Mouse (Mus musculus) B cell, adult 2 months (primary cell): Measurements from ENCODE around the gene Frmd8.

Experiments
- DNase-seq, 2 experiments: peaks; one replicate each; pipeline ENCODE4 v3.0.0; 2022

The Frmd8 gene

DNA sequence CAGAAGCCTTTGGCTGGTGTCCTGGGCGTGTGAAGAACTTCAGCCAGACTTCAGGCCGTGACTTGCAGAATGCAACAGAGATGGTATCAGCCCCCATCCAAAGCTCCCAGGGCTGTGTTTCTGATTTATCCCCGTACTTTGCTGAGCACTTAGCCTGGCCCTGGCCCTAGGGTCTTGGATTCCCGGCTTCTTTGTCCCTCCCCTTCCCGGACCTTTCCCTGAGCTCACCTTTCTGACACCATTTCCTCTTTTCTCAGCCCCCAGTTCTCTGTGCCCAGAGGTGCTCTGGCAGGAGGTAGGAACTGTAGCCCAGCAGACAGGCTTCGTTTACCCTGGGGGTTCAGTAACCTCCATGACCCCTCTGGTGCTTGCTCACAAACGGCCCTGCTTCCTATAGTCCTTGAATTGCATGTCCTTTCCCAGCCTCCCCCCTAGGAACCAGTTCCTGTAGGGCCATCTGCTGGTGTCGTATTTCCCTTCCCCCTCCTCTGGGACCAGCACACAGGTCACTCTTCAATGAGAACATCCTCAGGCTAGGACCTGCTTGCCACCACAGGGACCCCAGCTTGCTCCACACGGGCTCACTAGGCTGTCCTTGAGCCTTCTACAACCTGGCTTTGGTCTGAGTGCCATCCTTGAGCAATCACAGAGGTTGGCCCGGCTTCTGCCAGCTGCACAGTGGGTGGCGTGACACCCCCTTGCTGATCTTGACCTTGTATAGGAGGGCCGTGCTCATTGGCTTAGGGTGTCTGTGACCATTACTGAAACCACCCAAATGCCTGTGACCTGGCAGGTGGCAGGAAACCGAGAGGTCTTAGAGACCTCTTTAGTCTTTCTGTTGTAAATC is 26.0 kb downstream of the Frmd8 start:
- DNase-seq: peak; percentile 28 to 30

DNA sequence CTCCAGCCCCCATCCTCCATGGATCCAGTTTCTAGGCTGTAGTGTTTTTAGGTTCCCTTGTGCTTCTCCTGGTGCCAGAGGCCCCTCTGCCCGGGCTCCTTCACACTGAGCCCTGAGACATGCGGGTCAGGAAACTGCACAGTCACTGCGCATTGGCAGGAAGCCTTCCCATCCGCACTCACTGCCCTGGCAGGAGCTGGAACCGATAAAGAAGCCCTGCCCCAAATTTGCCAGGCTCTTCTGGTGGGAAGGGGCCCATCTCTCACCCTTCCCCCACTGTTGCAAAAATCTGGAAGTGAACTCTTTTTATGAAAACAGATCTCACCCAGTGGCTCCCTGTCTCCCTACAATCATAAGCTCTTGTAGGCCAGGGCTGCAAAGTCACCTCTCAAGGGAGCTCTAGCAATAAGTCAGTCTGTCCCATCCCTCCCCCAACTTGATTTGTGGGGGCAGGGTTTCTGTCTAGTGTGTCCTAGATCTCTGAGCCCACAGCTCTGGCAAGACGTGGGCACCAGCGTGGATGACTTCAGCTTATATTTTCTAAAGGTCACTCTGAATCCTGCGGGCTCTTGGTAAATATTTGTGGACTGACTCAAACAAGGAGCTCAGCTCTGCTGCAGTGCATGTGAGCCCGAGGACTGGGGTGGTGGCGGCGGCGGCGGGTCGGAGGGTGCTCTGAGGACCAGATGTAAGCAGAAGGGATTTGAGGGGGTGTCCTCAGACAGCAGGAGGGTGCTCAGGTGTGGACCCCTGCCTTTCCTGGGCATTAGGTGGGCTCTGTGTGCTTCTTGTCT is 26.8 kb downstream of the Frmd8 start:
- DNase-seq: no peak

DNA sequence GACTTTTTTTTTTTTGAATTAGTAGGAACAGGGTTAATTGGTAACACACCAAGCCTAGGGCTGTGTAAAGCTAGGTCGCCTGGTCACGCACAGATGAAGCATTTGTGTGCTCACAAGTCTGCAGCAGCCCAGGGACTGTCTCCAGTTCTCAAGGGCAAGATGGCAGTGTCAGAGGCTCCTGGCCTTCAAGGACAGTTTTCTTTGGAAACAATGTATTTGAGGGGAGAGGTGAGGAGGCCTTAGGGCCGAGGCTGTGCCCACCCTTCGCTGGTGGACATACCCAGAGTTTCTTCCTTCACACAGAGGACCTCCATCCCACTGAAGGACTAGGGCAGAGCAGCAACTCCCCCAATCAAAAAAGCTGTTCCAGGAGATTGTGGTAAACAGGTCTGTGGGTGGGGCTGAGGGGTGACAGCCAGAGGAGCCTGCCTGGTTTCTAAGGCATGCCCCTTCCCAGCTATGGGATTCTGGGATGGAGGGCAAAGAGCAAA is 27.7 kb downstream of the Frmd8 start:
- no peak for DNase-seq

DNA sequence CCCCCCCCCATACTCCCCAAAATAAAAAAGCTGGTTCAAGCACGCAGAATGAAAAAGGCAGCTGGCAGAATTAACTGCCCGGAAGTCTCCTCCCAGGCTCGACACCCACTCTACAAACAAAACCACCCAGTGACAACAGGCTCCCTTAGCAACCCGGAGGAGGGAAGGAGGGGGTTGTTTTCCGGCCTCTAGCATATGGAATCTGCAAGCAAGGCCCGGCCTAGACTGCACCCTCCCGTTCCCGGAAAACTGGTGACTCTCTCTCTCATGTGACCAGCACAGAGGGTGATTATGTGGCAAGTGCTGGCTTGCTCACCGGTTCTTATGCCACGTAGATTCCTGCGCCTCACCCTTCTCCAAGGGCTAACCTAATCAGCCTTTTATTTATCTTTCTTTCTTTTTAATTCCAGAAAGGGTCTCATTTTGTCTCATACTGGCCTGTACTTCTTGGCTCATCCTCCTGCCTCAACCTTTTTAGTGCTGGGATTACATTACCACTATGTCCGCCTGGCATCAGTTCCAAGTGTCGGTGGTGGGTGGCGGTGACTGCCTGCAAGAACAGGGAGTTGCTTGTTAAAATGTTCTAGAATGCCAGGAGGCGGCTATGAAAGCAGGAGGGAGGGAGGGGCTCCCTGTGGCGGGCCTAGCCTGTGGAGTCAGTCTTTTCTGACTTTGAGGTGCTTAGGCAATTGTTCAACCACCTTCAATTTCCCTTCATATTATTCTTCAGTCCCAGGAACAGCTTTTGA is 28.3 kb downstream of the Frmd8 start:
- DNase-seq: peak; percentile 66 to 67

DNA sequence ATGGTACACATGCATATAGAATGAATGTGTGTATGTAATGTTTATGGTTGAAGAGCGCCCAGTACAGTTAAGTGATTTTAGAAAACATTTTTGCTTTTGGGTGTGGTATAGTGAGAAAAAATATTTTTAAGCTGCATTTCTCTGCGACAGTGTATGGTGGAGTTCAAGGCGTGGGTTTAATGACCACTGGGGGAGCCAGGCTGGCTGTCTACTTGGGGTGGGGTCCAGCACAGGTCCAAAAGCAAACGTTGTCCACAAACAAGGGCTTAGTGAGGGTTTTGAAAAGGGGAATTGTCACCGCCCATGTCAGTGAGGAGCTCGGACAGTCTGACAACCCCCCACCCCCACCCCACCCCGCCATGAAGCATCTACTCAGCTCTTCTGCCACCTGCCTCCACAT is 28.9 kb downstream of the Frmd8 start:
- DNase-seq: peak; percentile 60 to 63

DNA sequence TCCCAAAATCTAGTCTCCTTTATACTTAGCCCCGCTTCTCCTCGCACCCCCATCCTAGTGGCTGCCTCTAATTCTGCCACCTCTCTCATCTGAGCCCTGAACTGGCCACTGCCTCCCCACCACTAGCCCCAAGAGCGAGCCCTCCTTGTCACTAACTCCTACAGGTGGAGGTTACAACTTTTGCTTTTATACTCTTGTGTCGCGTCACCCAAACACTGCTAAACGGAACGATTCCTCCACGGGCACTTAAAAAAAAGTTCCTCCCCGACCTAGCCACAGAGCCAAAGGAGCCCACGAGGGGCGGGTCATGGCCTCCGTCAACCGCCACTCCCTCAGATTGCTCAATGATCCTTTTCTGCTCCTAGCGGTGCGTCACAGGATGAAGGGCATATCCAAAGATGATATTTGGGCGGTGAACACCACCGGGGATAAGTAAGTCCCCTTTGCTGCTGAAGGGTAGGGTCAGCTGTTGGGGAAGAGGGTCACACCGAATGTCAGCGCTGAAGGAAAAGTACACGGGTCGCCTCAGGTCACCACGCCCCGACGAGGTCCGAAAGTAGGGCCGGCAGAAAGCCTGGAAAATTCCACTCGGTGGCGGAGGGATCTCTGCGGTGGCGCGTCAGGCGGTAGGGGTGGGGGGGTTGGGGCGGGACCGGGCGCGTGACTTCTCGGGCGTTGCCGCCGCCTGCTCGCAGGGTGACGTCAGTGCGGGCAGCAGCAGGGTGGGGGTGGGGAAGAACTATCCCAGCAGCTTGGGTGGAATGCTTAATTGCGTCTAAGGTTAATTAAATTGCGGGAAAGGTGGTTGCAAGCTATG is 29.5 kb downstream of the Frmd8 start:
- DNase-seq: peak; percentile 95

DNA sequence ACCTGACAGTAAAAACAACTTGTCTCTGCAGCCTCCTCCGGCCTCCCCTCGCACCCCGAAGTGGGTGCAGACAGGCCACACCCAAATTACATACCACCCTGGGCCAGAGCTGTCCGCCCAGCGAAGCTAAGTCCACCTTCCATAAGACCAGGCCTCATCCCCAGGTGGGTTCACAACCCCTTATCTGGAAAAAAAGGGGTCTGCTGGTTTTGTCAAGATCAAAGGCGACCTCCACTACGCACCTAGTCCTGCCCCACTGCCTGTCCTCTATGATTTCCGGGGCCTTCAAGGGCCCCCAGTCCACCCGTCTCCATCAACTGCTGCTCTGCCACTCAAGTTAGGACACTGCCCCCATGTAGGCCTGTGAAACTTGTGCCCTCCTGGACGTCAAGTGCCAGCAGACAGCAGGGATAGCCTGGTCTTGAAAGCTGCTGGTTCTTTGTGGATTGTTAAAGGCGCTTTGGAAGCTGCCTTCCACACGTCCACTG is 30.2 kb downstream of the Frmd8 start:
- DNase-seq: no peak

DNA sequence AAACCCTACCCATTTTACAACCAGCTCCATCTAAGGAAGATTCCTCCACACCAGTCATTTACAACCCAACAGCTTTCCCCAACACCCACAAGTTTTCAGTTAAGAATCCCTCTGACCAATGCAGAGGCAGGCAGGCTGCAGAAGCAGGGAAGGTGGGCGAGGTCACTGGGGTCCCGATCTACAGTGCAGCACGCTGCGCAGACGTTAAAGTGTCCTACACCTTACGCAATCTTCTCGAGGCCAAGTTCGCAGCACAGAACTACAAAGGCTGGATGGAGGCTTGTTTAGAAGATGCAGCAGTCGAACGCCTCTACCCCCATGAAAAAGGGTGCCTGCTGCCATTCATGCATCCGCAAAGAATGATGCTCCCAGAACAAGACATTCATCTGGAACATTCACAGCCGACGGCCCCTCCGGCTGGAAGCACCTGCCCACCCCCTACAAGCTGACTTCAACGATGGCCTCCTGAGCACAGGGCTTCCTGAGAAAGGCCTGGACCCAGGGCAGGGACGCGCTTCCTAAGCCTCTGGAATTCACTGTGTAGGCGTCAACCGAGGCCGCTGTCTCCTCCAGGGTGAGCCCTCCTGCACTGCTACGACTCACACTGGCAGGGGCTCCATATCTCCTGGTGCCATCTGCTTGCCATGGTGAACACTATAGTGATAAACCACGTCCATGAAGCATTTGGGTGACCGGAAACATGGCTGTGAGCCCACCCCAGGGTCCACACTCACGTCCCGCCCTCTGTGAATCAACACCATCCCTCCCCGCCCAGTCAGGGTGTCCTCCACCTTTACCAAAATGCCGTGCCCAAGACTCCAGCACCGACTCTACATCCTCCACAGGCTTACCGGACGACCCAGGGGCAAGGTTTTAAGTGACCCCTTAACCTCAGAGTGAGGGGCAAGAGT is 31.0 kb downstream of the Frmd8 start:
- peak; percentile 54 to 65 for DNase-seq

DNA sequence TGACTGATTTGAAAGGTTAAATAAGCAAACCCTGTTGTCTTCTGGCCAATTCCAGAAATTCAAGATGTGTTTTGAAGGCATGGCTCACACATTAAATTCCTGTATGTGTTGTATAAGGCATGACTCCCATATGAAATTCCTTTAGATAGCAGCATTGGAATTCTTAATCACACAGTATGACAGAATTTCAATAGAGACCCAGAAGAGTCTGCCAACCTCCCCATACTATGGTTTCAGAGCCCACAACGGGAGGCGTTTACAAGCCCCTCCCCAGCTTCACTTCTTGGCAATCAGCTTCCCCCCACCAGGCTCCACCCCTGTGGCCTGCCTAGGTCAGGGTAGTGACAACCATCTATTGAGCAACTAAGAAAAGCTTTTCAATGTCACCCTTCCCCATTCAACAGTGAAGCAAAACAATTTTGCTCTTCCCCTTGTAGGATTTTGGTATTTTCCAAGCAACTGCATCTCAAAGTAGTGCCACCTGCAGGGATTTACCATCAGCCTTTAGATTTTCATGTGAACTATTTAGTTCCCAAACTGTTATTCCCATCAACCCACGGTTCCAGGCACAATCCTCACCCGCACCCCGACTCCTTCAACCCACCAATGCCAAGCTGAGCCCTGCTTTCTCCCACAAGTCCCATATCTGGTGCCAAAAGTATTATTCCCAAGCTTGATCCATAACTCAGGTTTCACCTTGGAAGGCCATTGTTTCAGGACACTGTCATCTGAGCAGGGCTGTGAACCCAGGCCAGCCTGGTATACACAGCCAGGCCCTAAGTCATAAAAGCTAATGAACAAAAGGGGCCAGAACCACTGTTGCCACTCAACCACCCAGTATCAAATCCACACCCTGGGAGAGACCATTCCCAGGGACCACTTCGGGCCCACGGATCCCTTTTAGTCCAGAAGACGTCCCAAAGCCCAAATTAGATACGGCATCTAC is 32.0 kb downstream of the Frmd8 start:
- peak; percentile 66 to 69 for DNase-seq

DNA sequence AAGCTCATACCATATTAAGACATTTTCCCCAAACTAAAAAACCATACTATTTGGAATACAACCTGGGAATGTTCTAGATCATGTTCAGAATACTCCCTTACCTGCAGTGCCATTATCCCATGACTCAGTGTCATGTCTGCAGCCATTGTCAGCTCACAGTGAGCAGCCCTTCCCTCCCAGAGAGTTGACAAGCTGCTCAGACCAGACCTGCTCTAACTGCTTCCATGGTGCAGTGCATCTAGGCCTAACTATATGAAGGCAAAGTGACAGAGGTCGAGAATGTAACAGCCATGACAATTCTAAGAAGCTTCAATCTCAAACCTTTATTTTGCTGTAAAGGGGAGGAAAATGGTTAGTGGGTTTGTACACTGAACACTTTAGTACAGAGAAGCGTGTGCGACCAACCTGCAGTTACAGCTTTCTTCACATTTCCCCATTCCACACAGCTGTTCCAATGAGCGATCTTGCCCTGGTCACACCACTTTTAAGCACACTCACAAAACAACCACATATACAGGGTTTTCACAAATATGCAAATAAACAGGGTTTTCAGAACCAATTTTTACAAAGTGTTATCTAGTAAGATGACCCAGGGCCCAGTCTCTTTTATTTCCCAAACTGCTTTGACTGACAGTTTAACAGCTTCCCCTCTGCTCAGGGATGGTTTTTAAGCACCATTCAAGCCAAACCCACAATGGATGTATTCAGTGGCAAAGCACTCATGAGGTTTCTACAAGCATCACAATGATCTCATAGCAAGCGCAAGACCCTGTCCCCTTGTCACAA is 32.9 kb downstream of the Frmd8 start:
- DNase-seq: peak; percentile 60 to 65

DNA sequence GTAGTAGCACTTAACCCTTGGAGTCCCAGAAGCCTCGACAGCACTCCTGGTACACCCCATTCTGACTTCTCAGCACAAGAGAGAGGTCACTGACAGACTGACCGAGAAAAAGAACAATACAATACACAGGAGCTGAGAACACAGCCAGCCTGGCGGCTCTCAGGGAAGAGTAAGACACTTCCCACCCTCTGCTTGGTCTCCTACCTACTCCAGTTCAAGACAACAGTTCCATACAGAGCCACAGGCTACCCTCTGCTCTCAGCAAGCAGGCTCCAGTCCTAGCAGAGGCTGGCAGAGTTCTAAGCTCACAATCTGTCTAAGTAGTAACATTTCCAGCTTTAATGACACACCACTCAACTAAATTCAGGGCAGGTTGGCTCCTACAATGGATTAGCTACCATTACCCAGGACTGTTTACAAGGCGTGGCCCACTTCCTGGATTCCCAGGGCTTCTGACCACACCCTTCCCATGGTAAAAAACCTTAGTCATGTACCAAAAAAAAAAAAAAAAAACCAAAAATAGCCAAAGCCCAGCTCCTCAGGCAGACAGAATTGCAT is 33.6 kb downstream of the Frmd8 start:
- DNase-seq: peak; percentile 41 to 51

DNA sequence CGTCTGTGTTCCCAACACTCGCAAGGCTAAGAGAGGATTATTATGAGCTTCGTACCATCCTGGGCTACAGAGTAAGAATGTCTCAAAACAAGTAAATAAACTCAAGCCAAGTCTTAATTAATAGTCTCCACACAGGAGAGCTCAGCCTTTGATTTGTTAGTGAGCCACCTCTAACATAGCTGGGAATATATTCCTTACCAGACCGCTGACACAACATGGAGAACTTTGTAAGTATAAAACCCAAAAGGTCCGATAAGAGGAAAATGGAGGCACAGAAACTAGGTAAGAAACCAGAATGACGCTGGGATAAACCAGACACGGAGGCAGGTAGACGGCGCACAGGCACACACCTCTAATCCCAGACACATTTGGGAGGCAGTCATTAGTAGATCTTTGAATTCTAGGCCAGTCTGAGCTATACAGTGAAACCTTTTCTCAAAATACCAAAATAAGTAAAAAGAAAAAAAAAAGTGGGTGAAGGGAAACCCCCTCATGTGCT is 34.1 kb downstream of the Frmd8 start:
- no peak for DNase-seq

DNA sequence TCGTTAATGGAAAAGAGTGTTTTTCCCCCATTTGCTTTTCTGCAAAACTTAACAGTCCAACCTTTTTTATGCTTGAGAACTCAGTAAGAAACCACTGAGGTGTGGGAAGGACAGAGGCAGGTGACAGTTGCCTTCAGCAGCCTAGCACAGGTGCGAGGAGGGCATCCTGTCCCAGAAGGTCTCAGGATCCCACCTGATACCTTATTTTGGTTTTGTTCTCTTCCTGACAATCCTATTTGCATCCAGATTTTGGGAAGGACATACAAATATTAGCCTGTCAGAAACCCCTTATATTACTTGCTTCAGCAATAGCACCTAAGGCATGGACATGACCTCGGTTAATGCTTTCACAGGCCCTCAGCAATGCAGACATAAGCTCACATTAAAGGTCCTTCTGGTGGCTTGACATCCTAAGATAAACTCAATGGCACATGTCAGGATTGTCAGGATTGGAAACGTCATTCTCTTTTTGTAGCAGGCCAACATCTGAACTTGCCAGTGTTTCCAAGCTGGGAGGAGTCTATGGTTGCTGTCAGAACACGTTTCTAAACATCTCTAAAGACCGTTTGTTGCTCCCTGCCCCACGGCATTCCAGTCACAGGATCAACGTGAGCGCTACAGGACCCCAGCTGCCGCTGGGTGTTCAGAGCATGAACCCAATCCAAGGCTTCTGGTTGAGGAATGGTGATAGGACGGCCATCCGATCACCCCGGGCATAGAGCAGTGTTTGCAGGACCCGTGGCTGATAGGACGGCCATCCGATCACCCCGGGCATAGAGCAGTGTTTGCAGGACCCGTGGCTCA is 34.8 kb downstream of the Frmd8 start:
- no peak for DNase-seq

DNA sequence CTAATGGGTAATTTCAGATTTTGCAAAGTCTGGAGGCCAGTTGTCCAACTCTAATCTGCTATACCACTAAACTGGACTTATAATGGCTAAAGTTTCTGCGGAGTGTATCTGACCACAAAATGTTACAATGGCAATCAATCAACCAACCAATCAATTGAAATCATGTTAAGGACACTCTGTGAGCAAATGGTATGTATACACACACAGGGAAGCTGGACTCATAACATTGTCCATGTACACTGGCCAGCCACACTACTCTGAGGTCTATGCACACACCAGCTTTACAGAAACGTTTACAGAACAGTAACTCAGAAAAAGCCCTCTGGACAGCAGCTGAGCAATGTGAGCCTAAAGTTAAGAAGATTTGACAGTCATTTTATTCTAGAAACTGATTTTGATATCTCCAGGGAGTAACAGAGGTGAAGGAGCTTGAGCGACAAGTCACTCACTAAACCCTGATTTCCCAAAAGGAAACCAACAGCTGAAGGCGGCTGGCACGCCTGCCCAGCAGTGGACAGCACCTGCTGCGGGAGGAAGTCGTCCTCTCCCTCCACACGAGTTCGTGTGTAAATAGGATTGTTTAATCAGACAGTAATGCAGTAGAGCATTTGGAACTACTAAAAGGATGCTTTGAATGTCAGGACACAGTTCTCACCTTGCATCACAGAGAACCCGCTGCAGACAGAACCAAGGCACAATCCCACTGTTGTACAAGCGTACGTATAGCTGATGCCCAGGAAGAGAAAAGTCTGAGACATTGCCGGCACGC is 35.6 kb downstream of the Frmd8 start:
- peak in 1 of 2 experiments; percentile 17 for DNase-seq

DNA sequence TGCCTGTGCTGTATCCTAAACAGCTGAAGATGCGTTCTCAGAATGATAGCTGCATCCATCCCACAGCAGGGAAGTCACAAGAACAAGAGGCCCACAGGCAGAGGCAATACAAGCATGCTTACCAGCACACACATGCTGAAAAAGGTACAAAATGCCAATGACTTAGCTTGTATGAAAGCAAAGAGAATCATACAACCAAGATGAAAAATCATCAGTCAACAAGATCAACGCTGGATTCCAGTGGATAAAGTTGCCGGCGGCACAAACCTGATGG is 36.2 kb downstream of the Frmd8 start:
- DNase-seq: no peak

DNA sequence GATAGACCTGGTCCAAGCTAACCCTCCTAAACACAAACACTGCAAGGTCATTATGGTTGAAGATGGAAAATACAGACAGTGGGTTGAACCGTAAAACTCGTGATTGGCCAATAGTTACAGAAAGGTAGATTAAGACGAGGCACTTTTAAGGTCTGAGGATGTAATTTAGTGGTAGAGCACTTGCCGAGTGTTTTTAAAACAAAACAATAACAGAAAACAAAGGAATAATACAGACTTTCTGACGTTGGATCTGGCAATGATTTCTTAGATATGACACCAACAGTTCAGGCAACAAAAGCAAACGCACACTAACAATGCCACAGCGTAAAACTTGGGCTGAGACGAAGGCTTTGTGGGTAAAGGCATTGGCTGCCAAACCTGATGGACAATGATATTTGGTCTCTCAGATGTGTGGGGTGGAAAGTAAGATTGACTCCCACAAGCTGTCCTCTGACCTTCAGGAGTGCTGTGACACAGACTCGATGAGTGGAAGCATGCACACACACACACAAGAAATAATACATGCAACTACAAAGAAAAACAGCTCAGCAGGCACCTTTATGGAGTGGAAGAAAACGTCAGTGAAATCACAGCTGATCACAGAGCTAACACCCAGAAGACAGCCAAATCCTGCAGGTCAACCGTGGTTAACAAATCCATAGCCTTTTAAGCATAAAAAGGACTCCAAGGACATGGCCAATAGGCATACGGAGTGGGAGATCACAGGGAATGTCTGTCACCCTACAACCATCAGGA is 36.8 kb downstream of the Frmd8 start:
- DNase-seq: no peak
